Mouse (Mus musculus) natural killer cell, adult 2 months (primary cell): ENCODE data around the gene Cenpc1.

Source experiments
- DNase-seq, 2 experiments: peaks; one replicate each; pipeline ENCODE4 v3.0.0; 2022; ENCODE audit warnings: low spot score in 2 of 2

The Cenpc1 gene

GRCm38 (mm10) chr5:85996545-85997510 lies 68.6 kb downstream of the Cenpc1 start:
- no peak for DNase-seq

- no peak for DNase-seq
Observed at GRCm38 (mm10) chr5:85994551-85994950, 70.8 kb downstream of the Cenpc1 start.

GRCm38 (mm10) chr5:85992805-85993721 lies 72.3 kb downstream of the Cenpc1 start:
- no peak for DNase-seq

- no peak for DNase-seq
Observed at GRCm38 (mm10) chr5:85992055-85992454, 73.3 kb downstream of the Cenpc1 start.

- no peak for DNase-seq
Observed at GRCm38 (mm10) chr5:85987516-85987863, 77.9 kb downstream of the Cenpc1 start.

- DNase-seq = no peak
Observed at GRCm38 (mm10) chr5:85986734-85987515, 78.5 kb downstream of the Cenpc1 start.

GRCm38 (mm10) chr5:85977646-85978426 lies 87.5 kb downstream of the Cenpc1 start:
- DNase-seq = no peak

GRCm38 (mm10) chr5:85962791-85963190 lies 102.6 kb downstream of the Cenpc1 start:
- no peak for DNase-seq
